Mouse (Mus musculus): ENCODE results near the gene Dph1. TPM values are rescaled to one million over a fixed set of nuclear protein-coding genes. Genes with fewer than 3 reads are reported as not detected.

Dph1 gene
- polyA plus RNA-seq, 1 experiment: 18.7 TPM

DNA sequence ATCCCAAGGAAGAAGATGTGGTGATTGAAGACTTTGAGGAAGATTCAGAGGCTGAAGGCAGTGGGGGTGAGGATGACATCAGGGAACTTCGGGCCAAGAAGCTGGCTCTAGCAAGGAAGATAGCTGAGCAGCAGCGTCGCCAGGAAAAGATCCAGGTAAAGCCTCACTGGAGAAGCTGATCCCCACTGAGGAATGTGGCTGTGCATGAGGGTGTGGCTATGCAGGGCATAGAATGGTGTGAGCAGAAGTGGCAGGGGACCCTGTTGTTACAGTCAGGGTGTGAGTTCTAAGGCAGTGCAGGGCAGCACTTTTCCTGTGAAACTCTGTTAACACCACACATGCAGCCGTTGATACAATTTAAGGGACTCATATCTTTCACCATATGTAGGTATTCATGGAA is 48.3 kb downstream of the Dph1 start:
- Histone ChIP-seq H3K4me1 (ENCODE audit: control insufficient read depth, insufficient read depth, low read length) (peaks cover 31% of the 10 kb centered on the region), H3K27ac (ENCODE audit: insufficient read depth, low read length) (peak overlapping the region; percentile 86; the same call in 1 of the 2 replicates), H3K4me3 (ENCODE audit: insufficient read depth, low read length) (no peak overlapping the region)
- no peak for TF ChIP-seq CTCF (IDR thresholded peaks at IDR 0.05; ENCODE audit: borderline replicate concordance, insufficient read depth, low read length)
- TF ChIP-seq POLR2A (IDR thresholded peaks at IDR 0.05; ENCODE audit: low read depth, low read length): no peak

DNA sequence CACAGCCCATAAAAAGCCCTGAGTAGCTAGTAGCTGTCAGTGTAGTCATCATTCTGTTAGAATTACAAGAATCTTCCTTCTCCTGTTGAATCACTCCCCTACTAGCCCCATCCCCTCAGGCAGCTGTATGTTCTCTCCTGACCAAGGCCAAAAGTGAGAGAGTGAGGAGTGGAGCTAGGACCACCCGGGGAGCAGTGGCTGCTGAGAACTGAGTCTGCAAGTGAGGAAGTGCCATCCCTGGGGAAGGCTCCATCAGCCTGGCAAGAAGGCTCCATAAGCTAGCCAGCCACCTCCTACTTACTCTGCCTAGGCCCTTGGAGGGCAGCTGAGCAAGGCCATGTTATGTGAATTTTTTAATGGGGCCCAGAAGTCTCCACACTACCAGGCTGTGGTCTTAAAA is 49.1 kb downstream of the Dph1 start:
- Histone ChIP-seq H3K4me3 (ENCODE audit: insufficient read depth, low read length) (no peak overlapping the region), H3K27ac (ENCODE audit: insufficient read depth, low read length) (peak overlapping the region; percentile 86), H3K4me1 (ENCODE audit: control insufficient read depth, insufficient read depth, low read length) (peaks cover 29% of the 10 kb centered on the region)
- TF ChIP-seq CTCF (IDR thresholded peaks at IDR 0.05; ENCODE audit: borderline replicate concordance, insufficient read depth, low read length) (no peak), POLR2A (IDR thresholded peaks at IDR 0.05; ENCODE audit: low read depth, low read length) (no peak)

DNA sequence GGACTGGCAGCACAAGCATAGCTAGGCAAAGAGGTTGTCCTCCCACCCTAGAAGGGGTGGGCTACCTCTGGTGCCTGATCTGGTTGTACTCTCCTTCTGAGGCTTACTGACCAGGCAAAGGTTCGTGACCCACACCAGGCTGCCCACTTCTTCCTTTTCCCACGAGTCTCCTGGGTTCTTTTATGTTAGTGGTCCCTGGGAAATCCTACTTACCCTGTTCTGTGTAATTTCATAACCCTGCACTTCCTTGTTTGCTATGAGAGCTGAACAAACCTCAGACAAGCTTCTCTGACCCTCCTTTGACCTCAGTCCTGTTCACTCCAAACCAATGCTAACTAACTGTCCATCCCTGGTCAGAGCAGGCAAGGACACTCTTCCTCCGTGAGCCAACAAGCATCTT is 50.0 kb downstream of the Dph1 start:
- Histone ChIP-seq H3K27ac (ENCODE audit: insufficient read depth, low read length) (peak overlapping the region; percentile 86), H3K4me1 (ENCODE audit: control insufficient read depth, insufficient read depth, low read length) (peaks cover 29% of the 10 kb centered on the region), H3K4me3 (ENCODE audit: insufficient read depth, low read length) (no peak overlapping the region)
- TF ChIP-seq CTCF (IDR thresholded peaks at IDR 0.05; ENCODE audit: borderline replicate concordance, insufficient read depth, low read length): no peak
- TF ChIP-seq POLR2A (IDR thresholded peaks at IDR 0.05; ENCODE audit: low read depth, low read length): no peak

DNA sequence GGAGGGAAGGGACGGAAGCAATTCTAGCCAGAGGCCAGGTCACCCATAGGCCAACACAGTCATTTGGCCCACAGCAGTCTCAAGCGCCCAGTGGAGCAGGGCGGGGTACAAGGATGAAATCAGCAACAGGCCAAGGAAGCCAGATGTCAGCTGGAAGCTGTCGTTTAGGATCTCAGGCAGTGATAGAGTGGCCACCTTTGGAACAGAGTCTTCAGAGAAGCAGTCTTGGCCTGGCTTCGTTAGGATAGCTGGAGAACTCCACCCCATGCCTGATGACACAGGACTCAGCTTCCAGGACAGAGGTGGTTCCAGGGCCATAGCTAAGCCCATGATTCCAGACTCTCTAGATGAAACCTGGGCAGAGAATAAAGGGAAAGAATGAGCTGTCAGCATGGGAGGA is 50.6 kb downstream of the Dph1 start:
- peaks cover 29% of the 10 kb centered on the region for H3K4me1 ChIP-seq (ENCODE audit: control insufficient read depth, insufficient read depth, low read length)
- peak overlapping the region; percentile 86 for H3K27ac ChIP-seq (ENCODE audit: insufficient read depth, low read length)
- TF ChIP-seq POLR2A (IDR thresholded peaks at IDR 0.05; ENCODE audit: low read depth, low read length) (no peak), CTCF (IDR thresholded peaks at IDR 0.05; ENCODE audit: borderline replicate concordance, insufficient read depth, low read length) (no peak)
- H3K4me3 ChIP-seq (ENCODE audit: insufficient read depth, low read length): no peak overlapping the region

DNA sequence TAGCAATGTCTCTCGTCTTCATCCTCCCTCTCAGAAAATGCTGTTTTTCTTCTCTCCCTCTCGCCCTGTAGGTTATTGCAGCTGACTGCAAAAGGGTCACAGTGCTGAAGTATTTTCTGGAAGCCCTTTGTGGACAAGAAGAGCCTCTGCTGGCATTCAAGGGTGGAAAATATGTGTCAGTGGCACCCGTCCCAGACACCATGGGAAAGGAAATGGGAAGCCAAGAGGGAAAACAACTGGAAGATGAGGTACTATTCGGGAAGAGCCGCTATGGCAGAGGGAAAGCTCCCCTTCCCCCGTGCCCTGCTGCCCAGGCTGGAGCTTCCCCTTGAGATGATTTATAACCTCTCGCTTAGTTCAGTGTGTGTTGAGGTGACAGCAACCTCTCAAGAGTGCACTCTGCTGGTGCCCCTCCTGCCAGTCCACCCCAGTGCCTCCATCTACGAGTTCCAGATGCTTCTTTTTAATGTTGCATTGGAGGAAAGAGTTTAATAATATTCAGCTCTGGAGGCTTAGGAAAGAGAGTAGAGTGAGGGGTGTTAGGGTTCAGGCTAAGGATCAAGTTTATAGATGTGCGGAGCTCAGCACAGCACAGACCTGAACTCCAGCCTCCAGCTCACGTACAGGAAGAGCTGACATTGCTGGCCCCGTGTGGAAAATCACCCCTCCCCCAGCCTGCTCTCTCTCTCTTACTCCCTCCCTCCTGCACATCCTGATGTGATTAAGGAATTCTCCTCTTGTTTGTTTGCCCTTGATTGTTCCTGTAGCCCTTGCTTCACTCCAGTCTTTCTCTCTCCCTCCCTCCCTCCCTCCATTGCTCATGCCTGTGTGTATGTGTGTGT is 51.7 kb downstream of the Dph1 start:
- peaks cover 29% of the 10 kb centered on the region for H3K4me1 ChIP-seq (ENCODE audit: control insufficient read depth, insufficient read depth, low read length)
- peak overlapping the region; percentile 53 for H3K27ac ChIP-seq (ENCODE audit: insufficient read depth, low read length)
- no peak overlapping the region for H3K4me3 ChIP-seq (ENCODE audit: insufficient read depth, low read length)
- no peak for TF ChIP-seq CTCF (IDR thresholded peaks at IDR 0.05; ENCODE audit: borderline replicate concordance, insufficient read depth, low read length)
- TF ChIP-seq POLR2A (IDR thresholded peaks at IDR 0.05; ENCODE audit: low read depth, low read length): no peak

DNA sequence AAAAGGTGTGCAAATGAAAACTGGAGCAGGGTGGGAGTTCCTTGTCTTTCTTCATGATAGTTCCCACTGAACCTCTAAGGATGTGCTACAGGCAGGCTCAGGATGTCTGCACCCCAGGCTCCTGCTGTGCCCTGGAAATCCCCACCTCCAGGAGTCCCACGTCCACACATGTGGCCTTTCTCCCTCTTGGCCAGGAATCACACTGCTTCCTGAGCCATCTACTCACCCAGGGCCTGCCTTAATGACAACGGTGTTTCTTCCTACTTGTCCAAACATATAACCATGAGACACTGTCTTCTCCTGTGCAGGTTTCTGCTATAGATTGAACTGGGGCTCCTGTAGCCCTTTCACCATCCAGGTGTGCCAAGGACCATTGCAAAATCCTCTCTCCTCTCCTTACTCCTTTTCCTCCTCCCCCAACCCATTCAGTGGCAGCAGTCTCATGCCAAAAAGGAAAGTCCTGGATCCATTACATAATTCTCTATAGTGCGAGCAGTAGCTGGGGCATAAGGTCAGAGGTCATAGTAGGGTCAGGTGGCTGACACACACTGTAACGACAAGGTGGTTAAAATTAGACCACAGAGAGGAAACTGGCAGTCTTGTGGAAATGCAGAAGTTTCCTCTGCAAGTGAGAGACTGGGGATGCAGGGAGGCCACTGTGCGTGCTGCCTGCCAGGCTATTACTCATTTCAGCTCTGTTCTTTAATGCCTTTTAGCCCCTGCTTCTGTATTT is 54.2 kb downstream of the Dph1 start:
- no peak for TF ChIP-seq CTCF (IDR thresholded peaks at IDR 0.05; ENCODE audit: borderline replicate concordance, insufficient read depth, low read length)
- H3K4me1 ChIP-seq (ENCODE audit: control insufficient read depth, insufficient read depth, low read length): peaks cover 25% of the 10 kb centered on the region
- no peak overlapping the region for H3K4me3 ChIP-seq (ENCODE audit: insufficient read depth, low read length)
- no peak overlapping the region for H3K27ac ChIP-seq (ENCODE audit: insufficient read depth, low read length)

DNA sequence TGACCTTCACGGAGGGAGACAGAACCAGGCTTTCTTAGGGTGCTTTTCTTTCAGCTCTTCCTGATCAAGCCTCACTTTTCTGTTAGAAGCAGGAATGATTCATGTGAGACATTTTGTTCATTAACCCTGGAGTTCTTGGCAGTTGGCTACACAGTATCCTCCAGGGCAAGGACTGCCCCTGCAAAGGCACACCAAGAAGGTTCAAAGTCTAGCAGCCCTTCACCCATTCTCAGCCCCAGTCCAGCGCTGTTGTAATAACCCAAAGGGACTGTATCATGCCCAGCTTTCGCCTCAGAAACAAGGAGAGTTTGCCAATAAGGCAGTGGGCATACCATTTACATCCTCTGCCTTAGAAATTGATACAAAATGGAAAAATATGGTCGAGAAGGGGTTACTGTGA is 55.7 kb downstream of the Dph1 start:
- H3K4me1 ChIP-seq (ENCODE audit: control insufficient read depth, insufficient read depth, low read length): peaks cover 19% of the 10 kb centered on the region
- no peak for TF ChIP-seq POLR2A (IDR thresholded peaks at IDR 0.05; ENCODE audit: low read depth, low read length)
- TF ChIP-seq CTCF (IDR thresholded peaks at IDR 0.05; ENCODE audit: borderline replicate concordance, insufficient read depth, low read length): no peak
- no peak overlapping the region for H3K27ac ChIP-seq (ENCODE audit: insufficient read depth, low read length)

DNA sequence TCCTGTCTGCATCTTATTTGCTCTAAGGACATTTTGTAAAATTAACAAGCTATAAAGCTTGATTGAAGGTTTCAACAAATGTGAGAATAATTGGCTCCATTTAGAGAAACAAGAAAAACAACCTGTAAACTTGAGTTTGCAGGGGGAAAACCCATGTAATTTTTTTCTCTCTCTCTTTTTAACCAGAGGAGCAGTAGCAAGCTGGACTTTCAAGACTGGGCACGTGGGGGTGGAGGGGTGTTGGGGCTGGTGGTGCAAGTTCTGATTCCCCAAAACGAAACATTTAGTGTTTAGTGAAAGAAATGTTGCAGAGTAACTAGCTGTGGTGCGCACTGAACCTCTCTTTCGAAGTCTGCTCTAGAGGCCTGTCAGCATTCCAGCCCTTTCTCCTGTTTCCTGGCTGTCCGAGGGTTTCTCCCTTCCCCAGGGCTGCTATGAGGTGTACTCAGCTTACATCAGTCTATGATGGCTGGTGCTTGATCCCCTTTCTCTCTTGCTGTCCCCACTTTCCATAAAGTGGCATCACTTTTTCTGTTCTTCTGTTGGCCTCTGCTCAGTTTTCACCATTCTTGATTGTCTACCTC is 56.5 kb downstream of the Dph1 start:
- no peak overlapping the region for H3K27ac ChIP-seq (ENCODE audit: insufficient read depth, low read length)
- TF ChIP-seq CTCF (IDR thresholded peaks at IDR 0.05; ENCODE audit: borderline replicate concordance, insufficient read depth, low read length): no peak
- no peak for TF ChIP-seq POLR2A (IDR thresholded peaks at IDR 0.05; ENCODE audit: low read depth, low read length)
- peaks cover 14% of the 10 kb centered on the region for H3K4me1 ChIP-seq (ENCODE audit: control insufficient read depth, insufficient read depth, low read length)
- no peak overlapping the region for H3K4me3 ChIP-seq (ENCODE audit: insufficient read depth, low read length)

More for the DNA sequence above, 55.7 kb downstream of the Dph1 start:
- H3K4me3 ChIP-seq (ENCODE audit: insufficient read depth, low read length): no peak overlapping the region

DNA sequence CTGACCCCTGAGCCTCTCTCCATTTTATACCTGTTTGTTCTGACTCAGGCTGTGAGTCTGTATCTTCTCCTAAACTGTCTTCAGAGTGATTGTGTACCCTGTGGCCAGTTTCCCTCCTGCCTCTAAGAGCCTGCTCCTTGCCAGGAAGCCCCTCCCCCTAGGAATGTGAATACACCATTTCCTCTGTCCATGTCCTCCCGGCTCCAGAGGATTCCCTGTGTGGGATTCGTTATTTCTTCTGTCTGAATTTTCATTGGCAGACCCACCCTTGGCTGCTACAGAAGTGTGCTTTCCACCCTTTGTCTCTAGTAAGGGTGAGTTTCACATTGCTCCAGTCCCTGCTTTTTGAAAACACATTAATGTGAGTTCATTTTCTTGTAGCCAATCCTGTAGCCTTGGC is 57.1 kb downstream of the Dph1 start:
- Histone ChIP-seq H3K4me3 (ENCODE audit: insufficient read depth, low read length) (no peak overlapping the region), H3K27ac (ENCODE audit: insufficient read depth, low read length) (no peak overlapping the region), H3K4me1 (ENCODE audit: control insufficient read depth, insufficient read depth, low read length) (peaks cover 9% of the 10 kb centered on the region)
- TF ChIP-seq CTCF (IDR thresholded peaks at IDR 0.05; ENCODE audit: borderline replicate concordance, insufficient read depth, low read length): no peak
- TF ChIP-seq POLR2A (IDR thresholded peaks at IDR 0.05; ENCODE audit: low read depth, low read length): no peak

DNA sequence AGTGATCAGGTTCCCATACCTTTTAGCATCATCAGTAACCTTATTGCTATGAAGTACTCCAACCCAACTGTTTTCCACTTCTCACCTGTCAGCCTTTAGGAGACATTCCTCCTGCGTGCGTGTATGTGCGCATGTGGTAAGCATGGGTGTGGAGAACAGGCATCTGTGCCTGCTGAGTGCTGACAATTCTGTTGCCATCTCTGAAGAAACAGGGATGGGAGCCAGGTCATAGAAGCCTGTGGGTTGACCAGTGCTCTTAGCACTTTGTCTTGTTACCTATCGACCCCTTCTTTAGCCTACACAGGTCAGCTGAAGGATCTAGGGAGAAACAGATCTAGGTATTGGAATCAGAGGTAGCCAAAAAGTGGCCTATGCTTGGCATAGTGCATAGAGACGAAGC is 57.6 kb downstream of the Dph1 start:
- H3K4me1 ChIP-seq (ENCODE audit: control insufficient read depth, insufficient read depth, low read length): peaks cover 7% of the 10 kb centered on the region; the same call in 1 of the 2 replicates
- TF ChIP-seq CTCF (IDR thresholded peaks at IDR 0.05; ENCODE audit: borderline replicate concordance, insufficient read depth, low read length): no peak
- no peak for TF ChIP-seq POLR2A (IDR thresholded peaks at IDR 0.05; ENCODE audit: low read depth, low read length)
- H3K27ac ChIP-seq (ENCODE audit: insufficient read depth, low read length): no peak overlapping the region
- H3K4me3 ChIP-seq (ENCODE audit: insufficient read depth, low read length): no peak overlapping the region
